Mouse (Mus musculus) cerebellum, postnatal 10 days (tissue): ENCODE data around the gene Gm3286.
"Not testable (repeated sequence)": the region's sequence is repeated elsewhere in the genome, so short reads cannot be mapped to it uniquely, and the experiment has no call there.

ENCODE experiments used
- DNase-seq, 2 experiments: peaks; one replicate each; pipeline ENCODE4 v3.0.0; 2021; ENCODE audit warnings: mixed read lengths in 2 of 2

Gene Gm3286

DNA sequence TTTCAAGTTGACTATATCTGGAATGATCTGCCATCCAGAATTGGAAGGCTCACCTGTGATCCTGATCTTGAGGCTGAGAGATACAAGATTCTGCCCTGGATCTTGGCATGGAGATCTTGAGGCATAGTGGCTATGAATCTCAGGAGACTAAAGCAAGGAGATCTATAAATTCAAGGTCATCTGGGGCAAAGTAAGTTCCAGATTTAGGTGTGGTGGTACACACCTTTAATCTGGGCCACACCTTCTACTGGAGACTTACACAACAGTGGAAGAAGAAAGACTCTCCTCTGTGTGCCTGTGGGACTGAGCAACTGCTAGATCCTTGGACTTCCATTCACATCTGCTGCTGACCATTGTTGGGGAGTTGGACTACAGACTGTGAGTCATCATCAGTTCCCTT lies at the start of gene Gm3286:
Gm3286 (plus strand) TSS at position 301 of the 400 bp plus-strand sequence.
- DNase-seq = not testable (repeated sequence)
